Mouse (Mus musculus): ENCODE measurements around the gene Olfr825.
"Not testable (repeated sequence)": the region's sequence is repeated elsewhere in the genome, so short reads cannot be mapped to it uniquely, and the experiment has no call there.

Gene Olfr825

GRCm38 (mm10) chr10:130166666-130167065 lies at the start of gene Olfr825:
Gene Olfr825, minus strand, starts transcription at chr10:130166766.
- no peak for DNase-seq

GRCm38 (mm10) chr10:130214303-130214702 lies 47.7 kb upstream of the Olfr825 start, which contains the start of gene Olfr827:
Gene Olfr827, minus strand, starts transcription at chr10:130214403.
- no peak for DNase-seq

GRCm38 (mm10) chr10:130184086-130184485 lies 17.5 kb upstream of the Olfr825 start, which contains the start of gene Olfr826:
Gene Olfr826, minus strand, starts transcription at chr10:130184186.
- DNase-seq: no peak

GRCm38 (mm10) chr10:130165196-130165595 lies 1.4 kb downstream of the Olfr825 start:
- DNase-seq: no peak

- DNase-seq: no peak
These were observed 22.4 kb downstream of the Olfr825 start for GRCm38 (mm10) chr10:130144121-130144520.

GRCm38 (mm10) chr10:130142481-130142880 lies 24.1 kb downstream of the Olfr825 start:
- not testable (repeated sequence) for DNase-seq

- DNase-seq: no peak
These were observed 31.8 kb downstream of the Olfr825 start for GRCm38 (mm10) chr10:130134811-130135210.

GRCm38 (mm10) chr10:130129900-130130299 lies 36.7 kb downstream of the Olfr825 start, which contains the start of gene Olfr824:
Gene Olfr824, minus strand, starts transcription at chr10:130130000.
- not testable (repeated sequence) for DNase-seq

- not testable (repeated sequence) for DNase-seq
These were observed 50.5 kb downstream of the Olfr825 start for GRCm38 (mm10) chr10:130116045-130116444.

GRCm38 (mm10) chr10:130115283-130115682 lies 51.3 kb downstream of the Olfr825 start, which contains the start of gene Olfr823:
Gene Olfr823, minus strand, starts transcription at chr10:130115383.
- not testable (repeated sequence) for DNase-seq
